Mouse (Mus musculus) erythroblast, embryonic 14.5 days (primary cell): ENCODE results near the gene Slc36a3. TPM values are rescaled to one million over a fixed set of nuclear protein-coding genes. Genes with fewer than 3 reads are reported as not detected.

Experiments
- H3K27me3 ChIP-seq: 2 replicates; pipeline ENCODE4 v1.6.1; 2012; ENCODE audit warnings: inconsistent platforms; ENCODE audit not compliant: control insufficient read depth
- H3K36me3 ChIP-seq: 2 replicates; pipeline ENCODE4 v1.6.1; 2012; ENCODE audit warnings: mild to moderate bottlenecking, inconsistent platforms; ENCODE audit not compliant: control insufficient read depth
- H3K4me1 ChIP-seq: 2 replicates; pipeline ENCODE4 v1.6.1; 2012; ENCODE audit warnings: inconsistent platforms; ENCODE audit not compliant: control insufficient read depth
- H3K4me3 ChIP-seq: replicated peaks from 2 replicates; pipeline ENCODE3; 2012; ENCODE audit warnings: moderate library complexity, mild to moderate bottlenecking, inconsistent platforms
- H3K9me3 ChIP-seq: 2 replicates; pipeline ENCODE4 v1.6.1; 2012; ENCODE audit warnings: low read length, inconsistent platforms, mixed read lengths; ENCODE audit not compliant: control insufficient read depth
- GATA1 ChIP-seq: IDR thresholded peaks from 2 replicates; pipeline ENCODE4 v1.6.1; 2012; ENCODE audit warnings: low read length, inconsistent platforms, mixed read lengths
- TAL1 ChIP-seq: IDR thresholded peaks from 3 replicates; pipeline ENCODE4 v1.6.1; 2012; ENCODE audit warnings: low read length, inconsistent platforms, mixed read lengths
- polyA plus RNA-seq: library from polyadenylated mRNA; stranded (reverse); fragments of >175 nt; gene quantifications from 2 replicates; pipeline ENCODE4 v1.2.3, GENCODE M21; 2012

Slc36a3 gene
- polyA plus RNA-seq, 1 experiment: not detected

DNA sequence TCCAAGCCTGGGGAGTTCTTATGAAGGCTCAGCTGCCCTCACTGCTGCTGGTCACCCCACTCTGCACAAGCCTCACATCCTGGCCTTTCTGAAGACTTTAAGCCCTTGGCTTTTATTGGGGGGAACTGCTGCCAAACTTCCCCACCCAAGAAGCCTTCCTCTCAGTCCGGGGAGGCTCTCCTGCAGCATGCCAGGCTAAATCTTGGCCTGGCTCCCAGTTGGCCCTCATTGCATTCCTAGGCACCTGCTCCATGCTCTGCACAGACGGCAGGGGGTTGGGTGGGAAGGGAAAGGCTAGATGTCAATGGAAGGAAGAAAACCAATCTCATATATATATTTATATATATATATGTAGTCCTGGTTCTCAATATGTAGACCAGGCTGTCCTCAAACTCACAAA is 75.9 kb downstream of the Slc36a3 start:
- TF ChIP-seq TAL1 (no peak), GATA1 (no peak)
- Histone ChIP-seq H3K4me1 (peaks cover 2% of the 10 kb centered on the region), H3K9me3 (no peaks in the 10 kb centered on the region), H3K4me3 (no peak overlapping the region), H3K27me3 (peaks cover 16% of the 10 kb centered on the region), H3K36me3 (no peaks in the 10 kb centered on the region)

Other genes with a start within 250 kb of the Slc36a3 start
- gene Gpx3, start 249.3 kb downstream of the Slc36a3 start, polyA plus RNA-seq: 0.79 and 0.86 TPM in 2 replicates
- gene Tnip1, start 188.8 kb downstream of the Slc36a3 start, polyA plus RNA-seq: 3.7 TPM in 2 replicates
- 0.23 and 0.47 TPM in 2 replicates for gene Anxa6, start 118.3 kb downstream of the Slc36a3 start, polyA plus RNA-seq
- not detected in 2 replicates for gene Ccdc69, start 73.6 kb downstream of the Slc36a3 start, polyA plus RNA-seq
- 0.05 and 0.12 TPM in 2 replicates for gene Gm2a, start 53.6 kb downstream of the Slc36a3 start, polyA plus RNA-seq
- 0.03 TPM in 1 of 2 replicates, not detected in the other for gene Slc36a2, start 33.4 kb upstream of the Slc36a3 start, polyA plus RNA-seq
- gene Slc36a1, start 52.6 kb upstream of the Slc36a3 start, polyA plus RNA-seq: 0.09 and 0.24 TPM in 2 replicates
- not detected in 2 replicates for gene Fat2, start 184.9 kb upstream of the Slc36a3 start, polyA plus RNA-seq